Mouse (Mus musculus) erythroid progenitor cell, adult 5-6 weeks (primary cell): Measurements from ENCODE around the gene Susd1. TPM values are rescaled to one million over a fixed set of nuclear protein-coding genes. Genes with fewer than 3 reads are reported as not detected.

Experiments used
- ATAC-seq: replicated peaks from 2 replicates; pipeline ENCODE4 v1.8.0; 2016; ENCODE audit warnings: moderate number of reproducible peaks, mild to moderate bottlenecking, moderate TSS enrichment, inconsistent platforms; ENCODE audit not compliant: poor library complexity, low FRiP score, severe bottlenecking
- total RNA-seq, 2 experiments: library from RNA; stranded (forward) in 1 of 2; stranded (reverse) in 1 of 2; fragments of 150-400 nt in 1 of 2; fragments of 186-747, 209-891 nt in 1 of 2; gene quantifications; 2 replicates each; pipeline versions ENCODE4 v1.2.3 to v1.2.4; 2015 to 2017; ENCODE audit warnings: low replicate concordance in 2 of 2

The Susd1 gene
- total RNA-seq, 2 experiments from 2014 or later, result 24.7 to 42.8 TPM

- ATAC-seq, result no peak
Observed at GRCm38 (mm10) chr4:59355421-59355820, 83.0 kb downstream of the Susd1 start.

DNA sequence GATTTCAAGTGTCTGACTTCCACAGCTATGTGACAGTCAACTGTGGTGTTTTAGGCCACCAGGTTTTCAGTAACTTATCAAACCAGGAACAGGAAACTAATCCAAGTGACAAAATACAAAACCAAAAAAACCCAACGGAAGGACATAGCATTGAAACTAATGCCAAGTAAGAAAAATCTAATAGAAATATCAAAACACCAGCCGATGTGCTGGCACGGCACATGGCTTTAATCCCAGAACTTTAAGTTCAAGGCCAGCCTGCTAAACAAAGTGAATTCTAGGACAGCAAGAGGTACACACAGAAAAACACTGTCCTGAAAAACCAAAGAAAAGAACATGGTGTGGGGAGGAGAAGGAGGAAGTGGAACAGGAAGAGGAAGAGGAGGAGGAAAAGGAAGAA lies 83.8 kb downstream of the Susd1 start:
- no peak for ATAC-seq

DNA sequence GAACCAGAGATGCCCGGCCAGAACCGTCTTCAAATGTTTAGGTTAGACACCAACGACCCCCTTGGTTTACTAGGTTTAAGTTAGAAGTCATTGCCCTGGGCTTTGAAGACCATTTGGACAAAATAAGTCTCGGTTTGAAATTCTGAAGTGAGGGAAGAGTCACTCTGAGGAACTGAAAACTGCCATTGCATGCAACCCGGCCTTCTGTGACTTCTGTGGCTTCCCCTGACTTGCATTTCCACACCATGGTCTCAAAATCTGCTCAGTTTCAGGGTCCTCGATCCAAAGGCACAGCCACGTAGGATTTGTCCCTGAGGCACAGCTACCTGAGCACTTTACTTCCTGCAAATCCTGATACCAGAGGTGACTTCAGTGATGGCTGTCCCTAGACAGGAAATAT lies 86.5 kb downstream of the Susd1 start:
- ATAC-seq, result no peak

DNA sequence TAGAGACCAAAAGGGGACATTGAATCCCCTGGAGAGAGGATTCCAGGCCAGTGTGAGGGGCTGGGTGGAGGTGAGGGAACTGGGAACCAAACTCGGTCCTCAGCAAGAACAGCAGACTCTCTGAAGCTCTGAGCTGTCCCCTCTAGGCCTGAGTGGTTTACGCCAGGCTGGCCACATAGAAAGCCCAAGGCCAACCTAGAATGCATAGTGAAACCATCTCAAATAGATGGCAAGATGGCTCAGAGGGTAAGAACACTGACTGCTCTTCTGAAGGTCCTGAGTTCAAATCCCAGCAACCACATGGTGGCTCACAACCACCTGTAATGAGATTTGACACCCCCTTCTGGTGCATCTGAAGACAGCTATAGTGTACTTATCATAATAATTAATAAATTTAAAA lies 88.1 kb downstream of the Susd1 start:
- no peak for ATAC-seq

DNA sequence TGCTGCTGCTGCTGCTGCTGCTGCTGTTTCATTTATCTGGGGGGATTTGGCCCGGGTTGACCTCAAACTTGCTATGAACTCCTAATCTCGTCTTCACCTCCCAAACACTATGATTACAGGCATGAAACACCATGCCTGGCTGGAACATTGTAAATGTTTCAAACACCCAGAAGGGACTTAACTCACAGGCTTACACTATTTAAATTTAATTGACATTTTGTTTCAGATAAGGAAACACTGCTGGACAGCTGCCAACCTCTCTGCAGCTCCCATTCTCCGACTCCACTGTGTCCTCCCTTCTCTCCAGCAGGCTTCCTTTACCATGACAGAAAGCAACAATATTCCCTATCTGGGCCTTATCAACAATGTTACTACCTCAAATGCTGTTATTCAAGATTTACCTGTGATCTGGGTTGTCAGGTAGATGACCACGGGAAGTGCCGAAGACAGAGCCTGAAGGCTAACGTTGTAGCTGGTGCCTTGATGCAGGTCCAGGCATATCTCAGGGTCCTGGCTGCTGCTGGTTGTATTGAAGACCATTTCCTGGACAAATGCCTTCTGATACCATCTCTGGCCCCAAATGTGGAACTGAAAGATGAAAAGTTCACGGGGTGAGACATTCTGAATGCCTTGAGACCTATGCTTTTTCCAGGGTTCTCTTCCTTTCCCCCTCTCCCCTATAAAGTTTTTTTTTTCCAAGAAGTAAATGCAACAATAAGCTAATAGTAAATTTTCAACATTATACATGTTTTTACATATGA lies 88.8 kb downstream of the Susd1 start:
- no peak for ATAC-seq

- peak; percentile 85 for ATAC-seq
Observed at GRCm38 (mm10) chr4:59340714-59341113, 97.7 kb downstream of the Susd1 start.

DNA sequence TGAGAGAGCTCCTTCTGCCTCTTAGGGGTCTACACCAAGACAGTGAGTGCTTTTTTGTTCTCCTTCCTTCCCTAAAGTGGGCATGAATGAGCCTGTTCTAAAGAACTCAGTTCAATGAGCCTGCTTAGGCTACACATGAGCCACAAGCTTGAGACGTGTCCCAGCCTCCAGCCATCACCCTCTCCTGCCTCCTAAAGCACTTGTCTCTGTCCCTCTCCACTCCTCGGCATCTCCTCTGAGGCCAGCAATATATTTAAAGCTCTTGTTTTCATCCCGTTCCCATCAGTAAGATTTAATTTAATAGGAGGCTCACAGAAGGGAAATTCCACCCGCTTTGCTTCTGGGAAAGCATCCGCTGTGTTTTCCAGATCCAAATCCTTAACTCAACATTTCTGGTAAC lies 98.4 kb downstream of the Susd1 start:
- no peak for ATAC-seq

GRCm38 (mm10) chr4:59338896-59339535 lies 99.4 kb downstream of the Susd1 start:
- no peak for ATAC-seq

- ATAC-seq, result no peak
Observed at GRCm38 (mm10) chr4:59337533-59337885, 100.9 kb downstream of the Susd1 start.

- no peak for ATAC-seq
Observed at GRCm38 (mm10) chr4:59336846-59337532, 101.4 kb downstream of the Susd1 start.

GRCm38 (mm10) chr4:59336439-59336809 lies 102.0 kb downstream of the Susd1 start:
- ATAC-seq, result no peak

DNA sequence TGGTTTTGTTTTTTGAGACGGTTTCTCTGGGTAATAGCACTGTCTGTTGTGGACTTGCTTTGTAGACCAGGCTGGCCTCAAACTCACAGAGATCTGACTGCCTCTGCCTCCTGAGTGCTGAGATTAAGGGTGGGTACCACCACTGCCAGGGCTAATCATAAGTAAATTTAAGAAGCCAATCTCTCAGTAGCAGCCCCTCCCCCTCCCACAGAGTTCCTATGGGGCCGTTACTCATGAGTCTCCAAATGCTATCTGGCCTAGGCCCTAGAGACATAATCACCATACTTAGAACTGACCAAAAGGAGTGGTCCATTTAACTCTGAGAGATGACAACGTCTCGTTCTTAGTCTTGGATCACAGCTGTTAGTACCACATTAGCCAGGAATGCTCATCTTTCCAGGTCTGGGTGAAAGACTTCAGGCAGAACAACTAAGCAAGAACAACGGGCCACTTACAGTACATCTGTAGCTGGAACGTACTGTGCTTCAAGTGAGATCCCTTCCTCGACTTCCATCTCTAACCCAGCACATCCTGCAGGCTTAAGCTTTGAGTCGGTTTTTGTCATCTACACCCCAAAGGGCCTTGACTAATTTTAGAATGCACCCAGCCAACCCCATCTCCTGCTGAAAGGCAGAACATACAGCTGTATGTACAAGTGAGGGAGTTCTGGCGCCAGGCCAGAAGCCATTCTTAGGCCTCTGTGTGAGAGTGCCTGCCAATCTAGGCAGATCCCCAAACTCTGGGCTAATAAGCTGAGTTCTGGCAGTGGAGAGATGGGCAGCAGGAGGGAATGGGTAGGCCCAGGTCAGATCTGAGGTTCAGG lies 102.6 kb downstream of the Susd1 start:
- no peak for ATAC-seq

GRCm38 (mm10) chr4:59335101-59335500 lies 103.3 kb downstream of the Susd1 start:
- ATAC-seq, result no peak

DNA sequence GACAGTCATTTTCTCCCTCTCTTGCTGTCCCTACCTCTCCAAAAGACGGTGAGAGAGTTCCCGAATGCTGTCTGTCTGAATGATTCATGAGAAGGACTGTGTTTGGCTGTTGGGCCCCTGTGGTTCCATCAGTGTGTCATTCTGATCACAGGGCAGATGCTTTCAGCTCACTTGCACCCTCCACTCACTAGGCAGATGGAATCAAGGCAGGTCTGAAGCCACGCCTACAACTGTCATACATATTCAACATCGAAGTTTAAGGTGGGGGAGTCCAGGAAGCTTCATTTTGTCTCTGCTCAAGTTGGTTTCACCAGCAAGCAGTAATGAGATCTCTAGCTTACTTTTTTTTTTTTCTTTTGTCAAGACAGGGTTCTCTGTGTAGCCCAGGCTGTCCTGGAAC lies 104.2 kb downstream of the Susd1 start:
- ATAC-seq, result no peak

- no peak for ATAC-seq
Observed at GRCm38 (mm10) chr4:59333424-59333895, 105.0 kb downstream of the Susd1 start.

GRCm38 (mm10) chr4:59332691-59333423 lies 105.6 kb downstream of the Susd1 start:
- ATAC-seq, result no peak

- ATAC-seq, result no peak
Observed at GRCm38 (mm10) chr4:59332089-59332488, 106.3 kb downstream of the Susd1 start.

DNA sequence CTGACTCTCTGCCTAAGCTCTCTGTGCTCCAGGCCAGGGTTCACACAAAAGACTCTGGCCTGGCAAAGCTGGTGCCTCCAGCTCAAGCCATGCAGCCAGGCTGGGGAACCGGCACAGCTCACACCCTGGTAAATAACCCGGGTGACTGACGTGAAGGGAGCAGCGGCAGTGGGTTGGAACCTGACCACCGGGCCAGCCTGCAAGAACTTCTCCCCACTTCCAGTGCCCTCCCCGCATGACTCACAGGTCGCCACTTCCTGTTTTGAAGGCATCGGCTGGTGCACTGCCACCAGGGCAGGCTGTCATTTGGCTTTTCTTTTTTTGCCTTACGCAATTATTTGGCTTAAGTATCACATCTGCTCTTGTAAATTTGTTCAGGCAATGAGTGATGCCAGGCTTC lies 106.8 kb downstream of the Susd1 start:
- ATAC-seq, result peak; percentile 50; the same call in 1 of the 2 replicates

- no peak for ATAC-seq
Observed at GRCm38 (mm10) chr4:59330961-59331604, 107.3 kb downstream of the Susd1 start.
